Mouse (Mus musculus) C2C12 (cell line): ENCODE results near the gene Meis1.

Source experiments
- CEBPB ChIP-seq: IDR thresholded peaks from one replicate; pipeline ENCODE4 v1.6.1; 2011; ENCODE audit warnings: low read depth, mild to moderate bottlenecking, control low read depth, moderate library complexity
- CTCF ChIP-seq: IDR thresholded peaks from one replicate; pipeline ENCODE4 v1.5.1; 2011; ENCODE audit not compliant: control insufficient read depth, insufficient read depth, insufficient read length
- FOSL1 ChIP-seq: IDR thresholded peaks from one replicate; pipeline ENCODE4 v1.8.0; 2011; ENCODE audit warnings: mild to moderate bottlenecking, low read length; ENCODE audit not compliant: poor library complexity, insufficient read depth, severe bottlenecking
- MAX ChIP-seq: IDR thresholded peaks from one replicate; pipeline ENCODE4 v1.6.1; 2011; ENCODE audit warnings: mild to moderate bottlenecking, control low read depth
- MYOD1 ChIP-seq: IDR thresholded peaks from one replicate; pipeline ENCODE4 v1.6.1; 2011; ENCODE audit warnings: low read depth; ENCODE audit not compliant: control insufficient read depth, insufficient read length
- MYOG ChIP-seq: IDR thresholded peaks from one replicate; pipeline ENCODE4 v1.6.1; 2011; ENCODE audit not compliant: control insufficient read depth, insufficient read length; ENCODE audit errors: extremely low read depth
- USF1 ChIP-seq: IDR thresholded peaks from one replicate; pipeline ENCODE4 v1.6.1; 2011; ENCODE audit warnings: low read depth, mild to moderate bottlenecking, control low read depth, moderate library complexity

DNA sequence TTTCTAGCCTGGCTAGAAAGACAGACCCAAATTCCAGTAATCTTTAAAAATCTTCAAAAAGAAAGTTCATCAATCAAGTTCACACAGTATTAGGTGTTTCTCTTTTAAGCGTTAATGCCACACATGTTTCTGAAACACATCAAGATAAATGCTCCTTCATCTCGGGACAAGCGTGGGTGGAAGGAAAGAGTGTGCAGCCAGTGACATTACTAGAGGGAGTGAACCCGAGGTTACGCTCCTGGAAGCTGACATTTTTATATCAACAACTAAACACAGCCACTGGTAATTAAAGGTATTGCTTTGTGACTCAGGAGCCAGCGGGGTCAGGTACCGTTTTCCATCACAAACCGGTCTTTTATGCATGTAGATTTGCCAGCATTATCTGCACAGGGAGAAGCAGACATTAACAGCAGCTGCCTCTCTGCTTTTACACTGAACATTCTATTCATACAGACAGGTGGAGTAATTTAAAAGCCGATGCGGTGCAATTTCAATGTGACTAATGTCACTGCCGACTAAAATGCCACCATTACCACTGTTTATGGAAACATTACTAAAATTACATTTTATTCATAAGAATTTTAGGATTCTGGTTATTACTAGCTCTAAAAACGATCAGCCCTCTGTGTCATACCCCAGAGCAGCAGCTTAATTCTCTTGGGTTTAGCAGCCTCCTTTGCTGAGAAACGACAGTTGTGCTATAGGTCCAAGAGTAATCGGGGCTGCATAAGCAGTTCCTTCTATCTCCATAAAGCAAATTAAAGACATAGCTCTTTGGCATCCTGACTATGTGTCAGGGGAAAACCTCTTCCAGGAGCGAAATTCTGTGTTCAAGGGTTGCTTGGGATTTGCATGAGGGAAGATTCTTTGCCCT is 87.5 kb downstream of the Meis1 start:
- TF ChIP-seq FOSL1 (no peak), MYOG (no peak), CTCF (no peak), USF1 (no peak), MAX (no peak), MYOD1 (no peak), CEBPB (no peak)
